Mouse (Mus musculus) neural tube, embryonic 14.5 days (tissue): ENCODE measurements around the gene Rps27l. TPM values are rescaled to one million over a fixed set of nuclear protein-coding genes. Genes with fewer than 3 reads are reported as not detected.
A peak's percentile ranks its signal among the peaks of the same experiment; 100 is the strongest.

Experiments
- ATAC-seq: fragments of 200-750 bp; cut with Nextera tagmentation; 2 replicates; pipeline ENCODE4 v1.8.0; 2017; ENCODE audit warnings: low read depth, mild to moderate bottlenecking, moderate TSS enrichment, moderate library complexity
- H3K27ac ChIP-seq: fragments of 300-500 bp; sonication (generic); 2 replicates; pipeline ENCODE4 v1.5.1; 2014; ENCODE audit warnings: low read depth, mild to moderate bottlenecking, control low read depth, low read length, moderate library complexity, mixed read lengths
- H3K27me3 ChIP-seq: fragments of 300-500 bp; sonication (generic); 2 replicates; pipeline ENCODE4 v1.6.1; 2014; ENCODE audit warnings: low read length; ENCODE audit not compliant: control insufficient read depth, insufficient read depth
- H3K36me3 ChIP-seq: fragments of 300-500 bp; sonication (generic); 2 replicates; pipeline ENCODE4 v1.6.1; 2014; ENCODE audit warnings: low read length, mixed read lengths; ENCODE audit not compliant: control insufficient read depth, insufficient read depth
- H3K4me1 ChIP-seq: fragments of 300-500 bp; sonication (generic); 2 replicates; pipeline ENCODE4 v1.6.1; 2014; ENCODE audit warnings: low read length; ENCODE audit not compliant: control insufficient read depth, insufficient read depth
- H3K4me2 ChIP-seq: fragments of 300-500 bp; sonication (generic); 2 replicates; pipeline ENCODE4 v1.6.1; 2014; ENCODE audit warnings: mild to moderate bottlenecking, low read depth, low read length, control low read depth
- H3K4me3 ChIP-seq: fragments of 300-500 bp; sonication (generic); 2 replicates; pipeline ENCODE4 v1.5.1; 2014; ENCODE audit warnings: low read depth, low read length, control low read depth, mixed read lengths
- H3K9ac ChIP-seq: fragments of 300-500 bp; sonication (generic); replicated peaks from 2 replicates; pipeline ENCODE4 v1.6.1; 2014; ENCODE audit warnings: low read depth, mild to moderate bottlenecking, control low read depth, low read length, mixed read lengths
- H3K9me3 ChIP-seq: fragments of 300-500 bp; sonication (generic); 2 replicates; pipeline ENCODE4 v1.6.1; 2016; ENCODE audit warnings: low read length; ENCODE audit not compliant: control insufficient read depth
- WGBS: fragments of 180-500 bp; shearing (Covaris S2); extraction: QIAGEN DNeasy Blood & Tissue Kit; methylation state at CpG from one replicate; pipeline ENCODE4 v1.1.7; 2014; 5-methylcytosine and 5-hydroxymethylcytosine counted together
- polyA plus RNA-seq: library from polyadenylated mRNA; unstranded; fragments of >200 nt; fragmentation: Nextera tagmentation; extraction: Ambion mirVana; gene quantifications from 2 replicates; pipeline ENCODE4 v1.2.1, GENCODE M21; 2014

Rps27l gene
- polyA plus RNA-seq, 1 experiment from 2014 or later = 188 TPM

- Histone ChIP-seq H3K27ac (peak overlapping the region; percentile 30), H3K4me2 (no peak overlapping the region), H3K4me3 (no peak overlapping the region), H3K9me3 (no peaks in the 10 kb centered on the region), H3K4me1 (peaks cover 6% of the 10 kb centered on the region; the same call in 1 of the 2 replicates), H3K9ac (no peak overlapping the region), H3K27me3 (no peaks in the 10 kb centered on the region), H3K36me3 (no peaks in the 10 kb centered on the region)
- 30% methylated on average over 19 of the region's 19 CpGs for WGBS
- ATAC-seq = peak; percentile 75
These were observed 11.7 kb upstream of the Rps27l start for GRCm38 (mm10) chr9:66933869-66934808.

GRCm38 (mm10) chr9:66937507-66937906 lies 8.4 kb upstream of the Rps27l start:
- Histone ChIP-seq H3K9ac (no peak overlapping the region), H3K36me3 (no peaks in the 10 kb centered on the region), H3K9me3 (no peaks in the 10 kb centered on the region), H3K4me2 (no peak overlapping the region), H3K27me3 (no peaks in the 10 kb centered on the region), H3K27ac (no peak overlapping the region), H3K4me3 (no peak overlapping the region), H3K4me1 (peaks cover 6% of the 10 kb centered on the region; the same call in 1 of the 2 replicates)
- 59% methylated on average over 8 of the region's 8 CpGs for WGBS
- no peak for ATAC-seq

- 8% methylated on average over 4 of the region's 4 CpGs for WGBS
- no peak overlapping the region for H3K9ac ChIP-seq
- no peak for ATAC-seq
These were observed 7.0 kb upstream of the Rps27l start for GRCm38 (mm10) chr9:66938836-66939235.

GRCm38 (mm10) chr9:66945161-66945560 lies 725 bp upstream of the Rps27l start:
- 30% methylated on average over 4 of the region's 4 CpGs for whole genome bisulfite sequencing
- Histone ChIP-seq H3K9me3 (no peaks in the 10 kb centered on the region), H3K36me3 (peaks cover 3% of the 10 kb centered on the region; the same call in 1 of the 2 replicates), H3K27me3 (no peaks in the 10 kb centered on the region), H3K27ac (peak overlapping the region; percentile 94), H3K9ac (peak overlapping the region; percentile 88; the same call in 1 of the 2 replicates), H3K4me2 (peak overlapping the region; percentile 83), H3K4me3 (peak overlapping the region; percentile 89), H3K4me1 (0 out of 2 replicates have a peak, but pooled peaks cover 4% of the 10 kb centered on the region)
- 0 out of 2 replicates have a peak, but pooled peaks have one; percentile 1 for ATAC-seq

More at GRCm38 (mm10) chr9:66938836-66939235, 7.0 kb upstream of the Rps27l start:
- Histone ChIP-seq H3K27ac (no peak overlapping the region), H3K4me2 (no peak overlapping the region), H3K4me3 (no peak overlapping the region), H3K27me3 (no peaks in the 10 kb centered on the region), H3K36me3 (no peaks in the 10 kb centered on the region), H3K9me3 (no peaks in the 10 kb centered on the region), H3K4me1 (0 out of 2 replicates have a peak, but pooled peaks cover 3% of the 10 kb centered on the region)

- WGBS = 96% methylated on average over 2 of the region's 2 CpGs
- H3K36me3 ChIP-seq = peaks cover 3% of the 10 kb centered on the region; the same call in 1 of the 2 replicates
- ATAC-seq = no peak
These were observed 2.6 kb downstream of the Rps27l start for GRCm38 (mm10) chr9:66948536-66948935.

GRCm38 (mm10) chr9:66952321-66952720 lies 6.4 kb downstream of the Rps27l start:
- ATAC-seq = no peak
- Histone ChIP-seq H3K4me1 (no peaks in the 10 kb centered on the region), H3K36me3 (peaks cover 3% of the 10 kb centered on the region; the same call in 1 of the 2 replicates), H3K9ac (no peak overlapping the region), H3K4me2 (no peak overlapping the region), H3K4me3 (no peak overlapping the region), H3K27me3 (no peaks in the 10 kb centered on the region), H3K9me3 (no peaks in the 10 kb centered on the region), H3K27ac (no peak overlapping the region)
- 85% methylated on average over 8 of the region's 8 CpGs for WGBS

More at GRCm38 (mm10) chr9:66948536-66948935, 2.6 kb downstream of the Rps27l start:
- H3K9me3 ChIP-seq = no peaks in the 10 kb centered on the region
- no peak overlapping the region for H3K27ac ChIP-seq
- H3K27me3 ChIP-seq = no peaks in the 10 kb centered on the region
- H3K9ac ChIP-seq = no peak overlapping the region
- 0 out of 2 replicates have a peak, but pooled peaks cover 4% of the 10 kb centered on the region for H3K4me1 ChIP-seq
- H3K4me3 ChIP-seq = no peak overlapping the region
- no peak overlapping the region for H3K4me2 ChIP-seq

GRCm38 (mm10) chr9:66952886-66953285 lies 7.0 kb downstream of the Rps27l start:
- no peak for ATAC-seq
- WGBS = 90% methylated on average over 2 of the region's 2 CpGs
- Histone ChIP-seq H3K27me3 (no peaks in the 10 kb centered on the region), H3K27ac (no peak overlapping the region), H3K9me3 (no peaks in the 10 kb centered on the region), H3K36me3 (peaks cover 3% of the 10 kb centered on the region; the same call in 1 of the 2 replicates), H3K4me1 (no peaks in the 10 kb centered on the region), H3K4me2 (no peak overlapping the region), H3K4me3 (no peak overlapping the region), H3K9ac (no peak overlapping the region)

- no peak overlapping the region for H3K4me2 ChIP-seq
- no peak overlapping the region for H3K27ac ChIP-seq
- H3K9ac ChIP-seq = no peak overlapping the region
- H3K27me3 ChIP-seq = no peaks in the 10 kb centered on the region
- H3K36me3 ChIP-seq = no peaks in the 10 kb centered on the region
- WGBS = 86% methylated on average over 3 of the region's 3 CpGs
- ATAC-seq = no peak
- H3K4me3 ChIP-seq = no peak overlapping the region
- H3K9me3 ChIP-seq = no peaks in the 10 kb centered on the region
- H3K4me1 ChIP-seq = no peaks in the 10 kb centered on the region
These were observed 11.6 kb downstream of the Rps27l start for GRCm38 (mm10) chr9:66957451-66957850.

GRCm38 (mm10) chr9:66961478-66961877 lies 15.6 kb downstream of the Rps27l start:
- 84% methylated on average over 3 of the region's 3 CpGs for WGBS

More at GRCm38 (mm10) chr9:66961478-66961877, 15.6 kb downstream of the Rps27l start:
- no peaks in the 10 kb centered on the region for H3K4me1 ChIP-seq
- H3K36me3 ChIP-seq = no peaks in the 10 kb centered on the region
- H3K27me3 ChIP-seq = no peaks in the 10 kb centered on the region
- ATAC-seq = no peak
- H3K27ac ChIP-seq = no peak overlapping the region
- H3K4me3 ChIP-seq = no peak overlapping the region
- H3K9ac ChIP-seq = no peak overlapping the region
- no peaks in the 10 kb centered on the region for H3K9me3 ChIP-seq
- H3K4me2 ChIP-seq = no peak overlapping the region
